Mouse (Mus musculus) kidney, postnatal 25 days (tissue): ENCODE measurements at regions not wholly inside any gene's neighbourhood (a gene's known extent, or its start where the extent isn't known, plus 50 kb on each side); places are given as distances from the start of the nearest gene placed in this dataset.

ENCODE experiments used
- DNase-seq, 2 experiments: peaks; one replicate each; pipeline ENCODE4 v3.0.0; 2021; ENCODE audit warnings: mixed read lengths in 2 of 2

- DNase-seq: no peak
These were observed 255.3 kb downstream of the Med13l start for GRCm38 (mm10) chr5:118815783-118816182.

DNA sequence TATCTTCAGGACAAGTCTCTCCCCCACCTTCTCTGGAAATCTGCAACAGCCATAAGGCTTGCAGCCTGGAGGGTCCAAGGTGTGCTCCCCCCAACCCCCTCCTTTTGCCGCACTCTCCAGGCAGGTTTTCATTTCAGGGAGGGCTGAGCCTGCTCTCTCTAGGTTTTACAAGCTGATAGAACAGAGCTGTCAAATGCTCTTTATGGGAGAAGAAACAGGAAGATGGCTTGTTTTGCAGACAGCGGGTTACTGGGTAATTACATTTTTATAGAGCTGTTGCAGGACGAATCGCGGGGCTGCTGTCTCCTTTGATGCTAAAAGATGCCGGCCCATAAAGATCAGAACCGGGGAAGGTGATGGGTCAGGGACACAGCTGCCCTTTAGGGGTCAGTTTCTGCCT is 257.8 kb downstream of the Med13l start:
- no peak for DNase-seq

GRCm38 (mm10) chr5:118824791-118825190 is 264.3 kb downstream of the Med13l start:
- no peak for DNase-seq

GRCm38 (mm10) chr5:118829031-118829698 is 268.7 kb downstream of the Med13l start:
- no peak for DNase-seq

DNA sequence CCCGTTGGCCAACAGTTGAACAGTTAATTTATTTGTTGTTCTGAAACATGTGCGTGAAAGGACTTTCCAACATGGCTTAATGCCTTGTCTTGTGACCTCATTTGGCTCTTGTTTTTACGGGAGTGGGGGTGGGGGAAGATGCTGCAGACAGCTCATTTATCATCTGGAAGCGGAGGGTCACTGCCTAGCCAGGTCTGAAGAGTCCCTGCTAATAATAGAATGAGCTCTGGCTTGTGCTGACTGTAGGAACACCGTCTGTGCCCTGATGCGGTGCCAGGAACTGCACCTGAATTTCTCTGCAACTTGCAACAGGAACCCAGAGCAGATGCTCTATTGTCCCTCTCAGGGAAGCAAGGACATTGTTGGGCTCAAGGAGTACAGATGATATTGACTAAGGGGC is 272.2 kb downstream of the Med13l start:
- DNase-seq: no peak

DNA sequence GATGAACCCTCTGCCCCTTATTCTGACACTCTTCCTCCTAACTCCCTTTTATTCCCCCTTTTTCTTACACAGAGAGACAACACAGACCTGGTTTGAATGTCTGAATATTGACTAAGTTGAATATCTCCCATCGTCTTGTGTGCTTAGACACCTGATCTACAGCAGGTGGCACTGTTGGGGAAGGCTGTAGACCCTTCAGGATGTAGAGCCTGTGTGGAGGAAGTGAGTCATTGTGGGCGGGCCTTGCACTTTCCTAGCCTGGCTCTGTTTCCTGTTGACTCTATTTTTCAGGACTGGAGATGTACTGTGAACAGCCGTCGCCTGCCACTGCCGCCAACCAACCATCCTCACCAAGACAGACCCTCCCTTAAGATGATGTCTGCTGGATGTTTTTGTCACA is 273.6 kb downstream of the Med13l start:
- no peak for DNase-seq

GRCm38 (mm10) chr5:118837001-118837400 is 276.5 kb downstream of the Med13l start:
- DNase-seq: no peak

DNA sequence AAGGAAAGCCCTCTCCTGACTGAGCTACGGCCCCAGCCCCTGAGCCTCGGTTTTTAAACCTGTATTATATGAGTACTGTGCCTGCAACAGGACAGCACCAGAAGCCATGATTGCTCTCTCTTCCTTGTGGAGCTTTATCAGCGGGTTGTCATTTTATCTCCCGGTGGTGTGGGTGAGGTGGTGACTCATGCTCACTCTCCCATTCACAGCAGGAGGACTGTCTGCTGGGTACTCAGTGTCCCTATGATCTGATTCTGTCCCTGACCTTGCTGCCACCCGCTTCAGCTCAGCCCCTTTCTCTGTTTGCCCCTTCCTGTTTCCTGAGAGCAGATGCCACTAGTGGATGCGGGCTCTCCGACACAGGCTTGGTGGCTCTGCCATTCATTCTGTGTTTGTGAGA is 277.9 kb downstream of the Med13l start:
- DNase-seq: no peak

DNA sequence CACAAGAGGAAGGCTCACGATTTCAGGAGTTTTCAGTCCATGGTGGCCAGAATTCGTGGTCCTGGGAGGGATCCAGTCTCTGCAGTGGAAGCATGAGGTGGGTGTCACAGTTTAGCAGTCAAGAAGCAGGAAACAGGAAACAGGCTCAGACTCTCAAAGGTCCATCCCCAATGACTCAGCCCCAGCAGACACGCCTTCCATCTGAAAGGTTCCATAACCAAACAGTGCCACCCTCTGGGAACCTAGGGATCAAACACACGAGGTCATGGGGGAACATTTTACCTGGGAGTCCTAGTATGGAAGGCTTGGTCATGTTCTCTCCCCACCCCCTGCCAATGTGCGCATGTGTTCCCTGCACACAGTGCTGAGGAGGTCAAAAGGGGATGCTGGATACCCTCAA is 279.4 kb downstream of the Med13l start:
- no peak for DNase-seq

DNA sequence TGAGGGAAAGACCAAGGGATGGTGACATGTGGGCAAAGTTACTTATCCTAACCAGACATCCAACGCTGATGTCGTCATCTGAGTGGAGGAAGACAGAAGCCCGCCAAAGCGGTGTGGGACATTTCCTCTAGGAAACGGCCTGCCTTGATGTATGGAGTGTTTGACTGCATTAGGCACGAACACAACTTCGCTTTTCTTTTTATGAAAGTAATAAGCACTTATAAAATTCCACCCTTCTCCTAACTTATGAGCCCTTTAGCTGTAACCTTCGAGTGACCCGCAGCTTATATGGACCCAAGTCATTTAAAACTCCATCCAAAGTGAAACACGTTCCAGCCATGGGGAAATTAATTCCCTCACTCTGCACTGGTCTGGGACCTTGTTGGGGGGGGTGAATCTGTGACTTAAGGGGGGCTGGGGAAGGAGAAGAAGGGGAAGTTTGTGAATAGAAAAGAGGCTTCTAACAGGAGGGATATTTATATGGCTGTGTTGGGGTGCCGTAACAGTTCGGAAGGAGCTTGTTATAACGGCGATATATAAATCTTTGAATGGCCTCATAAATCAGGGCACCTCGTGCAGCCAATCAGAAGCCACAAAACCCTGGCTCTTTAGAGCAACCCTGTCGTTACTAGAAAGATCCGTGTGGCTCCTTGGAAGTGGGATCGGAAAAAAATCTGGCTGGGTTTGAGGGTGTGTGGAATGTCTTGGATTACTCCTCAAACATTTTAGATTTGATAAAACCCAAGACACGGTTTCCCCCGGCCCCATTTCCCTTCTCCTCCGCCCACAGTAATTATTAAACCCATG is 280.9 kb downstream of the Med13l start:
- no peak for DNase-seq

DNA sequence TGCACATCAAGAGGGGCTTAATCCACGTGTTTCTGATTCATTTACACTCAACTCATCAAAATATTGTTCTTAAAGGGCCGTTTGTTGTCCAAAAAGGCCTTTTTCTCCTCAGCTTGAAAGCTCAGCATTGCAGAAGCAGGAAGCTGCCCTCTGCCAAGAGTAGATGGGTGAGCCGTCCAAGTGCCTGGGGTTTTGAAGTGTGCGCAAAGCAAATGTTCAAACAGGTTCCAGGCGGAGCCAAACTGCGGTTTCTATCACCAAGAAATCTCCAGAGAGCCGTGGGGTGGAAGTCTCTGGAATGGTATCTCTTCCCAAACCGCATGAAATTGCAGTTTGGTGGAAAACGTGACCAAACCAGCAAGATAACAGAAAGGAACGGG is 281.5 kb downstream of the Med13l start:
- no peak for DNase-seq

- DNase-seq: no peak
These were observed 296.5 kb downstream of the Med13l start for GRCm38 (mm10) chr5:118857001-118857400.

GRCm38 (mm10) chr5:118861143-118861847 is 300.8 kb downstream of the Med13l start:
- no peak for DNase-seq

- DNase-seq: no peak
These were observed 307.0 kb downstream of the Med13l start for GRCm38 (mm10) chr5:118867511-118867910.

GRCm38 (mm10) chr5:118869330-118869729 is 308.9 kb downstream of the Med13l start:
- no peak for DNase-seq

DNA sequence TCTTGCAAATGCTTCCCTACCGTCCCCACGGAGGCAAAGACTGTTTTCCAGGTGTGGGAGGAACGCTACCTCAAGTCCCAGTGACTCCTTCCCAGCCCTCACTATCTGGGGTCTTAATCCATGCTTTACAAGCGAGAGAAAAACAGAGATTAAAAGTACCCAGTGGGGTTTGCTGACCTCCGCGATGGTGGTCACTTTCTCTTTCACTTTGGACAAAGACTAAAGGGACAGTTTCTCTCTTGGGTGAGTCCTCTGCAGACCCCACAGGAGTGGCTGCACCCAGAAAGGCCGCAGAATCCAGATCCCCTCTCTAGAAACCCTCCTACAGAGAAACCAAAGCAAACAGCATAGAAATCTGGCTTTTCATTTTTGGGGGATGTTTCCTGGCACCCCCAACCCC is 313.4 kb downstream of the Med13l start:
- DNase-seq: no peak

- no peak for DNase-seq
These were observed 314.7 kb downstream of the Med13l start for GRCm38 (mm10) chr5:118875096-118875637.

DNA sequence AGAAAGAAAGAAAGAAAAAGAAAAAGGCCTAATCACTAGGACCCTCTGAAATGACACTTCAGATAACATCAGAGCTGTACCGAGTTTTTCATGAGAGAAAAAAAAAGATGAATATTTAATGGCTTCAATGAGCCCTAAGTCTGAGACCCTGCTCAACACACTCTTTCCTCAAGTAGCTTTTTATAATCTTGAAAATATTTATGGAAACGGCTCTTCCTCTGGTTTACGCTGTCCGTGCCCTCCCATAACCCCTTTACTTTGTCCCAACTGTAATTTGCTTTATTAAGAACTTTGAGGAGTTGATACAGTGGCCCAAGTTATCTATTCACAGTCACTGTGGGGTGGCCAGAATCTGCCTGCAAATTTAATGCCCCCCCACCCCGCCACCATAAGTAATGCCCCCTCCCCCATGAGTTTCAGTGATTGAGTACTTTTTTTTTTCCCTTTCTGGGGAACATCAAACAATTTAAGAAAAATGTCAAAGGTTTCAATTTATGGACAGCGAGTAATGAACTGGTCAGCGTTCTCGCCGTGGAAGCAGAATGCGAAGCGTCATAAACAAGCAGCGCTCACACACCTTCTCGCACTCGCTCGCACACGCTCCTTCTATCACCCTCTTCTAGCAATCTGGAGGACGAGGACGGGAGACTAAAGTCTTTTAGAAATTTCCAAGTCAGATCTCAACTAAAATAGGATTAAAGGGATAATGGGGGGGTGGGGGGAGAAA is 316.3 kb downstream of the Med13l start:
- DNase-seq: no peak

DNA sequence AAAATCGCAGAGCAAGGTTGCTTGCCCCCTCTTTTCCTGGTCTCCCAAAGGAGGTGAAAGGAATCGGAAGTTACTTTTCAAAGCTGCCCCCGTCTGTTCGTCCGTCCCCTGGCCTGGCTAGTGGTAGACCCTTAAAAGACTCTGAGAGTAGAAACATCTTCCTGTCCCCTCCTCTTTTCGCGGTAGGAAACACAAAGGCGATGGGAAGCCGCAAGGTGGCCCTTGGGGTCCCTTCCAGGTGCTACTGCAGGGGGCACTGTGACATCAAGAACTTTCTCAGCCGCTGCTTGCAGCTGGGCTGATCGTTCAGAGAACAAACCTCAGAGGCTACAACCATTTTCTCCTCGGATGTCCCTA is 316.8 kb downstream of the Med13l start:
- peak in 1 of 2 experiments; percentile 44 for DNase-seq

DNA sequence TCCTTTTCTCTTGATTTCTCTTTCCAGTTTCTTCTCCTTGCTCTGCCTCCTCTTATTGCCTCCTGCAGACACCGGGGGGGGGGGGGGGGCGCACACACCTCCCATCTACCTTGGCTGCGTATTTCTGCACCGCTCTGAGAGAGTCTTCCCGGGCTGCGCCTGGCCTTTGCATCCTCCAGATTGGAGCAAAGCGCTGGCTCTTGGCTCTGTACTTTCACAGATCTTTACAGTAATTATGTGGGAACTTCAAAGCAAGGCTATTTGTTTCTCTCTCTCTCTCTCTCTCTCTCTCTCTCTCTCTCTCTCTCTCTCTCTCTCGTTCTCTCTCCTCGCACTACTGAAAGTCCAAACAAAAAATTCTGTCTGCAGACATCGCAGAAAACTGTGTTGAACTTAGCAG is 317.4 kb downstream of the Med13l start:
- no peak for DNase-seq

DNA sequence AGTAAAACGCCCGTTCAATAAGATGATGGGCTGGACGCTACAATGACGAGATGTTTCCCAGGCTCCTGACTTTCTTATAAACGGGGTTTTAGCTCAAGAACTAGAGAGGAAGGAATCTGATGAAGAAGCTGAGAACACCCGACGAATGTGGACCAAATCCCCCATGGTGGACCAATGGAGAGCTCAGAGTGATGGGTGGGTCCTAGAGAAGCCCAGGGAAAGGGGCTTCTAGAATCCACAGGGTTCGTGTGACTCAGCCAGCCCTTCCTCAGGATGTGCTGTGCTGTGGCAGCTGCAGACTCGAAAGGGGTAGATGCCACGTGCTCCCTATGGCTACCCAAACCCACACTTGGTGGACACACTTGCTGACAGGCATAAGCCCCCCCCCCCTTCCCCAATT is 318.2 kb downstream of the Med13l start:
- no peak for DNase-seq

DNA sequence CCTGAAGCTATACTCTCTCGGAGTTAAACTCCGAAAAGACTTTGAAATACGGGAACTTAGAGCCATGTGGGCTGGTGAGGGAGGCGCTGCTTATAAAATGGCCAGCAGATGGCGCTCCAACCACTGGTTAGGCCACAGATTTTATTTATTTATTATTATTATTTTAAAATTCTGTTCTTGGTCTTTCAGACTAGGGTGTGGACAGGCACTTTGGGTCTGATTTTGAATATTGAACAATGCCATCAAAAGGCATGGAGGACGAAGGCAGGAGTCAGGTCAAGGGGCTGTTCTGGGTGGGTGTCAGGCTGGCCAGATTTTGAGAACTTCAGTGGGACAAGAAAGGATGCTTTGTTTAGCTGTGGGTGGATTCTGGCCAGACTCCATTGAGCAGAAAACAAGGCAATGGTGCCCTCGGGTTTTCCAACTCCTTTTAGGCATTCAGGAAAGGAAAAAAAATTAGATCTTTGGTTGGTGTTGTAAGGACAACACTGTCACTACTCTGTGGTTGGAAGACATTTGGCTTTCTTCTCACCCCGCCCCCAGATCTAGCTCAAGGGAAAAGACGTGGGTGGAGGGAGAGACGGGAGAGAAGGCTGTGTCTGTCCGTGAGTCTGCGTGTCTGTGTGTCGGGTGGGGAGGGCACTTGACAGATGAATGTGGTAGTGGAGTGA is 319.5 kb downstream of the Med13l start:
- DNase-seq: peak; percentile 67 to 91
